Mouse (Mus musculus): ENCODE results near the gene Grm8. TPM values are rescaled to one million over a fixed set of nuclear protein-coding genes. Genes with fewer than 3 reads are reported as not detected.

The Grm8 gene
- polyA plus RNA-seq, 1 experiment from 2014 or later: 0.31 TPM

DNA sequence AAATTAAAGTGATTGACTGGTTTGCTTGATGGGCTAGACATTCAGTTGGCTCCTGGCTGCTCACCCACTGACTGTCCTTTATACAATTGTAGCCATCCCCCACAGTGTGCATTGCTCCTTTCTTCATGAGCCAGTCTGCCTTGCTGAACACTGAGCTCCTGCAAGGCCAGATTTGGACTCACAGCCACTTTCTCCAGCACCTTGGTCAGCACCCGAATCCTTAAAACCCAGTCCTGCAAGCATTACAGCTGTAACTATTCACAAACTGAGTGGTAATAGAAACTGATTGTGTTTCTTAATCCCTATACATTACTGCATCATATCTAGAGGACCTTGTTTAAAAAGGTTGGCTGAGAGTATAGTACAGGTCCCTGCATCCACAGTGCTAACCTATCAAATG is 221.7 kb downstream of the Grm8 start:
- ATAC-seq (ENCODE audit: insufficient number of reproducible peaks, insufficient read depth, low FRiP score, low read depth): no peak
- WGBS: 45% methylated on average over 1 of the region's 1 CpGs
- Histone ChIP-seq H3K36me3 (ENCODE audit: control insufficient read depth, insufficient read depth, low read length) (no peaks in the 10 kb centered on the region), H3K27me3 (ENCODE audit: control insufficient read depth, insufficient read depth, low read length) (no peaks in the 10 kb centered on the region), H3K4me3 (ENCODE audit: control insufficient read depth in 1 of 2, insufficient read depth in 1 of 2, low read depth in 1 of 2, low read length in 2 of 2) (no peak overlapping the region), H3K4me1 (ENCODE audit: control insufficient read depth in 2 of 2, insufficient read depth in 2 of 2, low read length in 2 of 2) (no peaks in the 10 kb centered on the region), H3K9me3 (ENCODE audit: control insufficient read depth, low read length) (no peaks in the 10 kb centered on the region), H3K27ac (replicated peaks in 1 of 2; ENCODE audit: control insufficient read depth in 1 of 2, insufficient read depth in 1 of 2, low read depth in 2 of 2, low read length in 2 of 2) (no peak overlapping the region), H3K4me2 (ENCODE audit: low read length) (no peak overlapping the region), H3K9ac (ENCODE audit: low read length) (no peak overlapping the region)

- Histone ChIP-seq H3K9me3 (ENCODE audit: control insufficient read depth, low read length) (no peaks in the 10 kb centered on the region), H3K4me3 (ENCODE audit: control insufficient read depth in 1 of 2, insufficient read depth in 1 of 2, low read depth in 1 of 2, low read length in 2 of 2) (no peak overlapping the region), H3K4me1 (ENCODE audit: control insufficient read depth in 2 of 2, insufficient read depth in 2 of 2, low read length in 2 of 2) (no peaks in the 10 kb centered on the region), H3K9ac (ENCODE audit: low read length) (no peak overlapping the region), H3K27me3 (ENCODE audit: control insufficient read depth, insufficient read depth, low read length) (no peaks in the 10 kb centered on the region), H3K4me2 (ENCODE audit: low read length) (no peak overlapping the region), H3K36me3 (ENCODE audit: control insufficient read depth, insufficient read depth, low read length) (no peaks in the 10 kb centered on the region), H3K27ac (replicated peaks in 1 of 2; ENCODE audit: control insufficient read depth in 1 of 2, insufficient read depth in 1 of 2, low read depth in 2 of 2, low read length in 2 of 2) (no peak overlapping the region)
- ATAC-seq (ENCODE audit: insufficient number of reproducible peaks, insufficient read depth, low FRiP score, low read depth): no peak
These were observed 230.6 kb downstream of the Grm8 start for GRCm38 (mm10) chr6:27904358-27904757.

GRCm38 (mm10) chr6:27902224-27902623 is 232.8 kb downstream of the Grm8 start:
- Histone ChIP-seq H3K27ac (replicated peaks in 1 of 2; ENCODE audit: control insufficient read depth in 1 of 2, insufficient read depth in 1 of 2, low read depth in 2 of 2, low read length in 2 of 2) (no peak overlapping the region), H3K4me2 (ENCODE audit: low read length) (no peak overlapping the region), H3K36me3 (ENCODE audit: control insufficient read depth, insufficient read depth, low read length) (no peaks in the 10 kb centered on the region), H3K9ac (ENCODE audit: low read length) (no peak overlapping the region), H3K4me3 (ENCODE audit: control insufficient read depth in 1 of 2, insufficient read depth in 1 of 2, low read depth in 1 of 2, low read length in 2 of 2) (no peak overlapping the region), H3K4me1 (ENCODE audit: control insufficient read depth in 2 of 2, insufficient read depth in 2 of 2, low read length in 2 of 2) (no peaks in the 10 kb centered on the region), H3K9me3 (ENCODE audit: control insufficient read depth, low read length) (no peaks in the 10 kb centered on the region), H3K27me3 (ENCODE audit: control insufficient read depth, insufficient read depth, low read length) (no peaks in the 10 kb centered on the region)
- no peak for ATAC-seq (ENCODE audit: insufficient number of reproducible peaks, insufficient read depth, low FRiP score, low read depth)
- WGBS: 86% methylated on average over 1 of the region's 1 CpGs

DNA sequence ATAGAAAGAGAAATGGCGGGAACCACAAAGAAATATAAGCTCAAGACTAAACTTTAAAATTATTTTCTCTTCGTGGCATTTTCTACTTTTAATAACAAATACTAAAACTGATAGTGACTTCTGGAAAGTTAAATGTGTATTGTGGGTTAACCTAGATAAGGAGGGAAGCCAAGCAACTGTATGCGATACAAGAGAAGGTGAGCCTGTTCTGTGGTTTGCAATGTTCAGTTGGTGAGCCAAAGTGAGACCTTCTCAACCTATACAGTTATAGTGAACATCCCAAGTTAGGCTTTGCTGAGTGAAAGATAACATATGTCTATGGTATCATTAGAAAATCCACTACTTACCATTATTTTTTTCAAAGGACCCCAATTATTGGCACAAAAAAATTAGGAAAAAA is 233.6 kb downstream of the Grm8 start:
- Histone ChIP-seq H3K27me3 (ENCODE audit: control insufficient read depth, insufficient read depth, low read length) (no peaks in the 10 kb centered on the region), H3K4me2 (ENCODE audit: low read length) (no peak overlapping the region), H3K4me1 (ENCODE audit: control insufficient read depth in 2 of 2, insufficient read depth in 2 of 2, low read length in 2 of 2) (no peaks in the 10 kb centered on the region), H3K4me3 (ENCODE audit: control insufficient read depth in 1 of 2, insufficient read depth in 1 of 2, low read depth in 1 of 2, low read length in 2 of 2) (no peak overlapping the region), H3K36me3 (ENCODE audit: control insufficient read depth, insufficient read depth, low read length) (no peaks in the 10 kb centered on the region), H3K9ac (ENCODE audit: low read length) (no peak overlapping the region), H3K27ac (replicated peaks in 1 of 2; ENCODE audit: control insufficient read depth in 1 of 2, insufficient read depth in 1 of 2, low read depth in 2 of 2, low read length in 2 of 2) (no peak overlapping the region), H3K9me3 (ENCODE audit: control insufficient read depth, low read length) (no peaks in the 10 kb centered on the region)
- 80% methylated on average over 3 of the region's 3 CpGs for WGBS
- no peak for ATAC-seq (ENCODE audit: insufficient number of reproducible peaks, insufficient read depth, low FRiP score, low read depth)

DNA sequence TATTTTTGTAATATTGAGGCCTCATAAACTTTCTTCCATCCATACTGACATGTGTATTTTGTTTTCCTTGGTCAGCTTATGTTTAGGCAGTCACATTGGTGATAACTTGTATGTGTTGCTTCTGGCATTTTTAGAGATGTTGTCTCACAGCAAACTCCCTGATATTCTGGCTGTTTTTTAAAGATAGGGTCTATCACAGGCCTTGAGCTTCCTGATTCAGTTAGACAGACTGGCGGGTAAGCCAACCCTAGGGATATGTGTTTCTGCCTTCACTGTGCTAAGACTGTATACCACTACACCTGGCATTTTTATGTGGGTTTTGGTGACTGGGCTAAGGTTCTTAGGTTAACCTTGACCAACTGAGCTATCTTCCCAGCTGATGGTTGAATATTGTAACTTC is 239.8 kb downstream of the Grm8 start:
- Histone ChIP-seq H3K27me3 (ENCODE audit: control insufficient read depth, insufficient read depth, low read length) (no peaks in the 10 kb centered on the region), H3K9me3 (ENCODE audit: control insufficient read depth, low read length) (no peaks in the 10 kb centered on the region), H3K9ac (ENCODE audit: low read length) (no peak overlapping the region), H3K36me3 (ENCODE audit: control insufficient read depth, insufficient read depth, low read length) (no peaks in the 10 kb centered on the region), H3K4me3 (ENCODE audit: control insufficient read depth in 1 of 2, insufficient read depth in 1 of 2, low read depth in 1 of 2, low read length in 2 of 2) (no peak overlapping the region), H3K4me1 (ENCODE audit: control insufficient read depth in 2 of 2, insufficient read depth in 2 of 2, low read length in 2 of 2) (no peaks in the 10 kb centered on the region), H3K27ac (replicated peaks in 1 of 2; ENCODE audit: control insufficient read depth in 1 of 2, insufficient read depth in 1 of 2, low read depth in 2 of 2, low read length in 2 of 2) (no peak overlapping the region), H3K4me2 (ENCODE audit: low read length) (no peak overlapping the region)
- ATAC-seq (ENCODE audit: insufficient number of reproducible peaks, insufficient read depth, low FRiP score, low read depth): no peak
- 79% methylated on average over 1 of the region's 1 CpGs for WGBS

DNA sequence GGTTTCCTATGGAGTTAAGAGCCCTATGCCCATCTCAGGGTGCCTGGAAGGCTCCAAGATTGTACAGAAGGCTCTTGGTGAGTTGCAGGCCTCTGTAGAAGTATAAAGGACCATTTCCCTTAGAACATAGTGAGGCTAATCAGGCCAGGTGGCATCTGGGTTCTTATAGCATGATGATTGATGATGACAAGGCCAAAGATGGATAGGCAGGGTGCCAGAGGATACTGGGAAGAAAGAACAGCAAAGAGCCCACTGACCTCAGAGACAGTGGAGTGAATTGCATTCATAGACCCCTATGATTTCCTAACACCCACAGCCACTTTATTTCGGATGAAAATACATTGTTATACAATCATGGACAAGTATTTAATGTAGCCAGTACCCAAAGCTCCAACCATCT is 242.1 kb downstream of the Grm8 start:
- 75% methylated on average over 1 of the region's 1 CpGs for WGBS
- Histone ChIP-seq H3K27ac (replicated peaks in 1 of 2; ENCODE audit: control insufficient read depth in 1 of 2, insufficient read depth in 1 of 2, low read depth in 2 of 2, low read length in 2 of 2) (no peak overlapping the region), H3K4me2 (ENCODE audit: low read length) (no peak overlapping the region), H3K4me3 (ENCODE audit: control insufficient read depth in 1 of 2, insufficient read depth in 1 of 2, low read depth in 1 of 2, low read length in 2 of 2) (no peak overlapping the region), H3K9ac (ENCODE audit: low read length) (no peak overlapping the region), H3K27me3 (ENCODE audit: control insufficient read depth, insufficient read depth, low read length) (no peaks in the 10 kb centered on the region), H3K36me3 (ENCODE audit: control insufficient read depth, insufficient read depth, low read length) (no peaks in the 10 kb centered on the region), H3K9me3 (ENCODE audit: control insufficient read depth, low read length) (no peaks in the 10 kb centered on the region), H3K4me1 (ENCODE audit: control insufficient read depth in 2 of 2, insufficient read depth in 2 of 2, low read length in 2 of 2) (no peaks in the 10 kb centered on the region)
- no peak for ATAC-seq (ENCODE audit: insufficient number of reproducible peaks, insufficient read depth, low FRiP score, low read depth)

- Histone ChIP-seq H3K9me3 (ENCODE audit: control insufficient read depth, low read length) (no peaks in the 10 kb centered on the region), H3K27ac (replicated peaks in 1 of 2; ENCODE audit: control insufficient read depth in 1 of 2, insufficient read depth in 1 of 2, low read depth in 2 of 2, low read length in 2 of 2) (no peak overlapping the region), H3K36me3 (ENCODE audit: control insufficient read depth, insufficient read depth, low read length) (no peaks in the 10 kb centered on the region), H3K9ac (ENCODE audit: low read length) (no peak overlapping the region), H3K4me1 (ENCODE audit: control insufficient read depth in 2 of 2, insufficient read depth in 2 of 2, low read length in 2 of 2) (no peaks in the 10 kb centered on the region), H3K27me3 (ENCODE audit: control insufficient read depth, insufficient read depth, low read length) (no peaks in the 10 kb centered on the region), H3K4me3 (ENCODE audit: control insufficient read depth in 1 of 2, insufficient read depth in 1 of 2, low read depth in 1 of 2, low read length in 2 of 2) (no peak overlapping the region), H3K4me2 (ENCODE audit: low read length) (no peak overlapping the region)
- no peak for ATAC-seq (ENCODE audit: insufficient number of reproducible peaks, insufficient read depth, low FRiP score, low read depth)
- WGBS: 73% methylated on average over 2 of the region's 2 CpGs
These were observed 246.6 kb downstream of the Grm8 start for GRCm38 (mm10) chr6:27888391-27888790.

- Histone ChIP-seq H3K4me3 (ENCODE audit: control insufficient read depth in 1 of 2, insufficient read depth in 1 of 2, low read depth in 1 of 2, low read length in 2 of 2) (no peak overlapping the region), H3K9me3 (ENCODE audit: control insufficient read depth, low read length) (no peaks in the 10 kb centered on the region), H3K36me3 (ENCODE audit: control insufficient read depth, insufficient read depth, low read length) (no peaks in the 10 kb centered on the region), H3K27me3 (ENCODE audit: control insufficient read depth, insufficient read depth, low read length) (no peaks in the 10 kb centered on the region), H3K4me2 (ENCODE audit: low read length) (no peak overlapping the region), H3K4me1 (ENCODE audit: control insufficient read depth in 2 of 2, insufficient read depth in 2 of 2, low read length in 2 of 2) (no peaks in the 10 kb centered on the region), H3K27ac (replicated peaks in 1 of 2; ENCODE audit: control insufficient read depth in 1 of 2, insufficient read depth in 1 of 2, low read depth in 2 of 2, low read length in 2 of 2) (no peak overlapping the region), H3K9ac (ENCODE audit: low read length) (no peak overlapping the region)
- no peak for ATAC-seq (ENCODE audit: insufficient number of reproducible peaks, insufficient read depth, low FRiP score, low read depth)
- 83% methylated on average over 1 of the region's 1 CpGs for WGBS
These were observed 247.1 kb downstream of the Grm8 start for GRCm38 (mm10) chr6:27887922-27888321.

Measured in heart, embryonic 14.5 days (tissue).